Mouse (Mus musculus): ENCODE results near the gene Brsk2. TPM values are rescaled to one million over a fixed set of nuclear protein-coding genes. Genes with fewer than 3 reads are reported as not detected.

The Brsk2 gene
- polyA plus RNA-seq, 1 experiment from 2014 or later: 0.49 TPM

Small RNA genes lying within 50 kb of the gene (microRNA-seq; reads per million reads assigned to microRNA genes)
- not detected for gene Mir3104

Other genes starting within 250 kb of the Brsk2 start
- not detected in 2 replicates for gene Muc5ac, start 160.8 kb upstream of the Brsk2 start, polyA plus RNA-seq (2014; fragmentation: Nextera tagmentation; extraction: Ambion mirVana)
- gene Muc5b, start 110.7 kb upstream of the Brsk2 start, polyA plus RNA-seq (2014; fragmentation: Nextera tagmentation; extraction: Ambion mirVana): 0.01 TPM in 1 of 2 replicates, not detected in the other
- gene Tollip, start 31.2 kb upstream of the Brsk2 start, polyA plus RNA-seq (2014; fragmentation: Nextera tagmentation; extraction: Ambion mirVana): 38.0 and 38.8 TPM in 2 replicates
- 57.6 and 62.7 TPM in 2 replicates for gene Mob2, start 111.3 kb downstream of the Brsk2 start, polyA plus RNA-seq (2014; fragmentation: Nextera tagmentation; extraction: Ambion mirVana)
- gene Dusp8, start 146.1 kb downstream of the Brsk2 start, polyA plus RNA-seq (2014; fragmentation: Nextera tagmentation; extraction: Ambion mirVana): 0.47 and 0.48 TPM in 2 replicates
- gene Gm45618, start 171.0 kb downstream of the Brsk2 start, polyA plus RNA-seq (2014; fragmentation: Nextera tagmentation; extraction: Ambion mirVana): not detected in 2 replicates
- not detected in 2 replicates for gene Gm39115, start 186.3 kb downstream of the Brsk2 start, polyA plus RNA-seq (2014; fragmentation: Nextera tagmentation; extraction: Ambion mirVana)
- not detected in 2 replicates for gene Gm45337, start 194.9 kb downstream of the Brsk2 start, polyA plus RNA-seq (2014; fragmentation: Nextera tagmentation; extraction: Ambion mirVana)
- gene Gm29735, start 207.4 kb downstream of the Brsk2 start, polyA plus RNA-seq (2014; fragmentation: Nextera tagmentation; extraction: Ambion mirVana): not detected in 2 replicates
- gene Gm4553, start 216.0 kb downstream of the Brsk2 start, polyA plus RNA-seq (2014; fragmentation: Nextera tagmentation; extraction: Ambion mirVana): not detected in 2 replicates
- gene Krtap5-2, start 226.3 kb downstream of the Brsk2 start, polyA plus RNA-seq (2014; fragmentation: Nextera tagmentation; extraction: Ambion mirVana): not detected in 2 replicates
- not detected in 2 replicates for gene Gm10153, start 240.6 kb downstream of the Brsk2 start, polyA plus RNA-seq (2014; fragmentation: Nextera tagmentation; extraction: Ambion mirVana)

Data from limb, embryonic 11.5 days (tissue).